Mouse (Mus musculus) erythroid progenitor cell, adult 5-6 weeks (primary cell): ENCODE results near the gene Glipr2. TPM values are rescaled to one million over a fixed set of nuclear protein-coding genes. Genes with fewer than 3 reads are reported as not detected.

Experiments used
- ATAC-seq: replicated peaks from 2 replicates; pipeline ENCODE4 v1.8.0; 2016; ENCODE audit warnings: moderate number of reproducible peaks, mild to moderate bottlenecking, moderate TSS enrichment, inconsistent platforms; ENCODE audit not compliant: poor library complexity, low FRiP score, severe bottlenecking
- total RNA-seq, 2 experiments: library from RNA; stranded (forward) in 1 of 2; stranded (reverse) in 1 of 2; fragments of 150-400 nt in 1 of 2; fragments of 186-747, 209-891 nt in 1 of 2; gene quantifications; 2 replicates each; pipeline versions ENCODE4 v1.2.3 to v1.2.4; 2015 to 2017; ENCODE audit warnings: low replicate concordance in 2 of 2

Gene Glipr2
- total RNA-seq, 2 experiments from 2014 or later: 9.6 to 10.7 TPM

GRCm38 (mm10) chr4:43969373-43969772 is 12.2 kb downstream of the Glipr2 start:
- ATAC-seq: no peak

GRCm38 (mm10) chr4:43970393-43971330 is 13.5 kb downstream of the Glipr2 start:
- ATAC-seq: no peak

GRCm38 (mm10) chr4:43971541-43972136 is 14.4 kb downstream of the Glipr2 start:
- ATAC-seq: no peak

- ATAC-seq: no peak; the same call in 1 of the 2 replicates
Observed at GRCm38 (mm10) chr4:43972137-43972591, 15.0 kb downstream of the Glipr2 start.

- ATAC-seq: no peak
Observed at GRCm38 (mm10) chr4:43973526-43973981, 16.4 kb downstream of the Glipr2 start.

- ATAC-seq: no peak
Observed at GRCm38 (mm10) chr4:43974914-43975616, 17.9 kb downstream of the Glipr2 start.

DNA sequence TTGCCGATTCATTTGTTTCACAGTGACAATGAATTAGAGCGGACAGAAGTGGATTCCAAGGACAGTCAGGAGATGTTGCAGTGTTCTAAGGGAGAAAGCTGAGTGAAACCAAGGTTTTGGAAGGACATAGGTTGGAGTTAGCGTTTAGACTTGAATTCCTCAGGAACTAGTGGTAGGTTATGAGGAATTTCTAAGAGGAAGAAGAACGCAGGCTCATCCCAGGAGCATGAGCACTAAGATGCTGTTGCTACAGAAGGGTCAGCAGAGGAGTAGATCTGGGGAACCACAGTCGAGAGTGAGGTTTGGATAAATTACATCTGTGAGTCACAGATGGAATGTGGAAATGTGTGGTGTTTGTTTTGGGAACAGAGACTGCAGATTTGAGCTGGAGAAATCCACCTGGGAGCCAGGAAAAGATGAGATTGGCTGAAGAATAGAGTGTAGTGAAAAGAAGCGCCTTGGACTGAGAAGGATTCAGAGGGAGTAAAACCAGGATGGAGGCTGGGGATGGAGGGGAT is 19.1 kb downstream of the Glipr2 start:
- ATAC-seq: no peak

GRCm38 (mm10) chr4:43978521-43979443 is 21.6 kb downstream of the Glipr2 start:
- no peak for ATAC-seq

DNA sequence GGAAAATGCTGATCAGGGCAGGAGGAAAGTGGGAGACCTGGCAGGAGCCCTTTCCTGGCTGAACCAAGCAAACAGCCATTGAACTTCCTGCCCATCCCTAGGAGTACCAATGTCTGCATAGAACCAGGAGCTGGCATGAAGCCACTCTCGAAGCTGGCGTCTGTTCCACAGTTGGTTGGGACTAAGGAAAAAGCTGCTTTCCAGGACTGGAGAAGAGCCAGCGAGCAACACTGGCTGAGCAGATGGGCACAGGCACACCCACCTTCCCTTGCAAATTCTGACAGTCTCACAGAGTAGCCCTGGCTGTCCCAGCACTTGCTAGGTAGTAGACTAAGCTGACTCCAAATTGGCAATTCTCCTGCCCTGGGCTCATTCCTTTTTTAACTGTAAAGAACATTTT is 22.5 kb downstream of the Glipr2 start:
- ATAC-seq: no peak

- no peak for ATAC-seq
Observed at GRCm38 (mm10) chr4:43980236-43980635, 23.0 kb downstream of the Glipr2 start.

DNA sequence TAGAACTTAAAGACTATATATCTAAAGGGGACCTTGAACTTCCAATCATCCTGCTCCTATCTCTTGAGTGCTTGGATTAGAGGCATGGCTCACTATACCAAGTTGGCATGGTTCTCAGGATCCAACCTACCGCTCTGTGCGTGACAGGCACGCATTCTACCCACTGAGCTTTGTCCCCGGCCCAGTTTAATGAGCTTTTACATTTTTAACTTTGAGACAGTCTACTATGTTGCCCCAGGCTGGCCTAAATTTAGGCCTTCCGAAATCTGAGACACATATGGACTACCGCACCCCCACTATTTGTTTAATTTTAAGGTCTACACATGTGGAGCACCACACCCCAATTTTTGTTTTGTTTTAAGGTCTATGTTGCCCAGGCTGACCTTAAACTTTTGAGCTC is 23.6 kb downstream of the Glipr2 start:
- no peak for ATAC-seq

DNA sequence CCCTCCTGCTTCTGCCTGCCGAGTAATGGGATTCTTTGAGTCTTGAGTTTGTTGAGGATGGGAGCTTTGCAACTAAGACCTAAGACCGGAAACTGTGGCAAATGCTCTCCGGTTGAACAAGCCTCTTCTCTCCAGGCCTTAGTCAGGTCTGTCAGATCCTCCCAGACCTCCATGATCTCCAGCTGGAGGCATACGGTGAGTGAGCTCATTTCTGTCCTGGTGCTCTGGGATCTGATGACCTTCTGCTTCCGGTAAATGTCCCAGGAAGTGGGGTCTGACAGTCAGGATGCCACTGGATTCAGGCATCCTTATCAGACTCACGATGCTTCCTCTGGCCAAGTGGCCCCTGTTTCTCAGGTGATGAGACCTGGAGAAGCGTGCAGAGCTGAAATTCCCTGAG is 24.1 kb downstream of the Glipr2 start:
- no peak for ATAC-seq

DNA sequence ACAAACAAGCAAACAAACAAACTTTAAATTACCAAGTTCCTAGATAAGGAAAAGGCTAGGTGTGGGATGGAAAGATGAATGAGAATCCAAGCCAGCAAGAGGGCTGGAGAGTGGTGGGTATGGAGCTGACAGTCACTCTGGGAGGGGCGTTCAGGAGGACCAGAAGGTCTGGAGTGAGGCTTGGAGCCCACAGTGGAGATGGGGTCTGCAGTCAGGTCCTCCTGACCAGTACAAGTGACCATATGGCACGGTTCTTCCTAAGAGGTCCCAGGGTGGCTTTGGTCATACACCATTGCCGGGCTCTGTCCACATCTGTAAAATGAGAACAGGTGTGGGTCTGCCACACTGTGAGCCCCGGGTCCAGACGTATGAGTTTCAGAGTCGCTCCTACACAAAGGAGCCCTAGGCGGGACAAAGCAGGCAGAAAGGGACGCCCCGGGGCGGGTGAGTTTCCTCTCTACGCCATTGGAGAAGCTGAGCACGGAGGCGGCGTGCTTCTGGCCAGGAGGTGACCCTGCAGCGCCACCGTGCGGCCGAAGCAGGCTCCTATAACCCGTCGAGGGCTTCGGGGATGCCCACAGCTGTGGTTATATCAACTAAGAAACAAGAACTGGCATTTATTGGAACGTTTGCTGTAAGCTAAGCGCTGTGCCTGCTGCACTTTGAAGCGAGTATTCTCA is 25.0 kb downstream of the Glipr2 start:
- ATAC-seq: peak; percentile 94

DNA sequence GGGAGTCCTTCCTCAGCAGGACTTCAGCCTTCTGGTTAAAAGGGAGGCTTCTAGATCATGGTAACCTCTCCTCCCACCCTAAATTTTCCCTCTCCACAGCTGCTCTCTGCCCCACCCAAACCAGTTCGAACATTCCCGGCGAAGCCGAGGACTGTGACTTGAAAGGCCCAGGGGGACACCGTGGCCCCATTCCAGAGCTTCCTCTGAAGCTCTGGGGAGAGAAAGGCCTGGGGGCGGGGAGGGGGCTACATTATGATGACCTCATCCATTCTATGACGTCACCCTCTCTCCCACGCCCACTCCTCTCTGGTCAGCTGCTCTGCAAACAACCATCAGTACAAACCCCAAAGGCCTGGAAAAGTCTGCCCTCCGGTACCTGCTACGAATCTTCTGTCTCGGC is 26.0 kb downstream of the Glipr2 start, which contains the start of gene Ccin:
Ccin (plus strand) TSS at position 303 of the 400 bp plus-strand sequence.
- ATAC-seq: no peak

GRCm38 (mm10) chr4:43983756-43984155 is 26.6 kb downstream of the Glipr2 start:
- no peak for ATAC-seq

- no peak for ATAC-seq
Observed at GRCm38 (mm10) chr4:43984326-43984725, 27.1 kb downstream of the Glipr2 start.

DNA sequence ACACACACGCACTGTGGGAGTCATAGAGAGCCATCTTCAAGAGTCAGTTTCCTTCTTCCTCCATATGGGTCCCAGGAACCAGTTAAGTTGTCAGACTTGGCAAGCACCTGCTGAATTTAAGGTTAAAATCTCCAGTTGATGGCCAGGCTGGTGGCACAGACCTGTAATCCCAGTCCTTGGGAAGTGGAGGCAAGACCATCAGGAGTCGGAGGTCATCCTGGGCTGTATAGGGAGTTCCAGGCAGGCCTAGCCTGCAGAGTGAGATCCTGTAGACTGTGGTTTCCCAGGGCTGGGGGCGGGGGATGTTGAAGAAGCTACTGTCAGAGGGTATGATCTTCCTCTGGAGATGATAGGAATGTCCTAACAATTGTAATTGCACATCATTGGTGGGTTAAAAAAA is 31.8 kb downstream of the Glipr2 start:
- no peak for ATAC-seq

GRCm38 (mm10) chr4:43993072-43993471 is 35.9 kb downstream of the Glipr2 start:
- ATAC-seq: no peak; the same call in 1 of the 2 replicates
